Mouse (Mus musculus) mouse embryonic stem cell (cell line): Measurements from ENCODE around the gene Igfn1.

ENCODE experiments used
- in situ Hi-C, 2 experiments: fragments of 300-500 bp; cut with MboI; formaldehyde crosslinking; loops; 1 replicate in 1 of 2; 3 replicates in 1 of 2; pipeline ENCODE4 v1.14.3; 2019 to 2020; ENCODE audit warnings: low sequenced_read_pairs in 2 of 2, low pct_unique_long_range_greater_than_20kb in 1 of 2, mixed read lengths in 1 of 2; ENCODE audit not compliant: unreplicated experiment in 1 of 2

Gene Igfn1

GRCm38 (mm10) chr1:136006292-136006748, at the start of gene Igfn1:
Gene Igfn1, minus strand, starts transcription at chr1:136006342.
- in situ Hi-C loops: no loop called here

- in situ Hi-C loops: no loop called here
Measured at GRCm38 (mm10) chr1:136055771-136056170, 49.6 kb upstream of the Igfn1 start.

- in situ Hi-C loops: no loop called here
Measured at GRCm38 (mm10) chr1:136052547-136052946, 46.4 kb upstream of the Igfn1 start, which contains the start of gene Cacna1s. Gene Cacna1s, plus strand, starts transcription at chr1:136052750.

- in situ Hi-C loops: no loop called here
Measured at GRCm38 (mm10) chr1:136051465-136051864, 45.3 kb upstream of the Igfn1 start.

- in situ Hi-C loops: no loop called here
Measured at GRCm38 (mm10) chr1:136051013-136051315, 44.8 kb upstream of the Igfn1 start.

- in situ Hi-C loops: no loop called here
Measured at GRCm38 (mm10) chr1:136050312-136051012, 44.3 kb upstream of the Igfn1 start, which contains the start of gene Ascl5. Gene Ascl5, plus strand, starts transcription at chr1:136050804.

- in situ Hi-C loops: no loop called here
Measured at GRCm38 (mm10) chr1:136047894-136048293, 41.8 kb upstream of the Igfn1 start.

GRCm38 (mm10) chr1:136047432-136047831, 41.3 kb upstream of the Igfn1 start:
- in situ Hi-C loops: no loop called here

- in situ Hi-C loops: no loop called here
Measured at GRCm38 (mm10) chr1:136045774-136046173, 39.6 kb upstream of the Igfn1 start.

- in situ Hi-C loops: no loop called here
Measured at GRCm38 (mm10) chr1:136040874-136041273, 34.7 kb upstream of the Igfn1 start.

GRCm38 (mm10) chr1:136040452-136040851, 34.3 kb upstream of the Igfn1 start:
- in situ Hi-C loops: no loop called here

GRCm38 (mm10) chr1:136038746-136039538, 32.8 kb upstream of the Igfn1 start:
- in situ Hi-C loops: no loop called here

GRCm38 (mm10) chr1:136032961-136033360, 26.8 kb upstream of the Igfn1 start:
- in situ Hi-C loops: no loop called here

GRCm38 (mm10) chr1:136031697-136032096, 25.6 kb upstream of the Igfn1 start:
- in situ Hi-C loops: no loop called here

- in situ Hi-C loops: no loop called here
Measured at GRCm38 (mm10) chr1:136030201-136030600, 24.1 kb upstream of the Igfn1 start.

- in situ Hi-C loops: no loop called here
Measured at GRCm38 (mm10) chr1:136018390-136019189, 12.4 kb upstream of the Igfn1 start.

- in situ Hi-C loops: no loop called here
Measured at GRCm38 (mm10) chr1:136017907-136018313, 11.8 kb upstream of the Igfn1 start.

- in situ Hi-C loops: no loop called here
Measured at GRCm38 (mm10) chr1:136017307-136017706, 11.2 kb upstream of the Igfn1 start.
